Mouse (Mus musculus): ENCODE results near the gene Lrriq4. TPM values are rescaled to one million over a fixed set of nuclear protein-coding genes. Genes with fewer than 3 reads are reported as not detected.
"Not testable (repeated sequence)": the region's sequence is repeated elsewhere in the genome, so short reads cannot be mapped to it uniquely, and the experiment has no call there.

Gene Lrriq4
- total and polyA plus RNA-seq, 3 experiments: not detected

DNA sequence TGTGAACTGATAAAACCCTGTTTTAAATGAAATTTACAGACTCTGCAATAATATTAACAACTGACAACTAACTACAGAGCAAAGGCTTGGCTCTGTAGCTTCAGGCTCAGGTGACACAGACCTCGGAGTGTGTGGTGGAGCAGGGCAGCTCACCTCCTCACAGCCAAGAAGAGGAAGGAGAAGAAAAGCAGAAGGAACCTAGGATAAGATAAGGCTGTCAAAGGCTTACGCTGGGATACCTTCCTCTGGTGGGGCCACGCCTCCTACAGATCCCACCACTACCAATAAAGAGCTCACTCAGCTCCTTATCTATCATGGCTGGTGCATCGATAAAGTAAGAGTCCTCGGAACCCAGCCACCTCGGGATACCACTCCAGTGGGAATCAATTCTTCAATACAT is 38.9 kb downstream of the Lrriq4 start:
- DNase-seq: no peak

DNA sequence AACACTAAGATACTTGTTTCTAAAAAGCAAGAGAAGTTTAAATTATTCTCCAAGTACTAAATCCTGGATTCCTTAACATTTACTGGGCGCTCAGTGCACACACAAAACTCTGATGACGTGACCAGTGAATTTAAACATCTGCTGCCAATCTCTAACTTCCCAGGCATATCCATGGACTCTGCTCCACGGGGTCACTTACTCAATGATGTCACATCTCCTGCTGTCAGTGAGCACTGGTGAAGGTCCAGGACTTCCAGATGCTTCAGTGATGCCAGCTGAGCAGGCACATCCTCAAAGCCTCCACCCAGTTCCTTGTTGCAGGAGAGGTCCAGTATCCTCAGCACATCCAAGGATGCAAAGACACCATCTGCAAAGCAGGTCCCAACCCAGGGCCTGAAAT is 42.9 kb downstream of the Lrriq4 start:
- DNase-seq: no peak

DNA sequence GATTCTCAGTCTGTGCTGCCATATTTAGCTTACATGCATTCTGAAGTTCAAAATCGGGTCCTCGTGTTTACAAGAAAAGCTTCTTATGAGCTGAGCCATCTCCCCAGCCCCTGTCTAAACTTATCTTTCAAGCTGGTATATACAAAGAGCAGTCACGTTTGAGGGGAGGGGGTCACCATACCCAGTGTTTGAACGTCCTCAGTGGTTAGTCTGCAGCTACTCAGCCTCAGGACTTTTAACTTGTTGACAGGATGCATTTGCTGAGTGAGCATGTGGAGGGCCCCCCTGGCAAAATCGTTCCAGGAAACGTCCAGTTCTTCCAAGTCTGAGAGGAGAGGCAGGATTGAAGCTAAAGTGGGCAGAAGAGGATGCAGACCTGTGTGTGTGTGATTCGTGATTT is 46.7 kb downstream of the Lrriq4 start:
- DNase-seq: no peak

DNA sequence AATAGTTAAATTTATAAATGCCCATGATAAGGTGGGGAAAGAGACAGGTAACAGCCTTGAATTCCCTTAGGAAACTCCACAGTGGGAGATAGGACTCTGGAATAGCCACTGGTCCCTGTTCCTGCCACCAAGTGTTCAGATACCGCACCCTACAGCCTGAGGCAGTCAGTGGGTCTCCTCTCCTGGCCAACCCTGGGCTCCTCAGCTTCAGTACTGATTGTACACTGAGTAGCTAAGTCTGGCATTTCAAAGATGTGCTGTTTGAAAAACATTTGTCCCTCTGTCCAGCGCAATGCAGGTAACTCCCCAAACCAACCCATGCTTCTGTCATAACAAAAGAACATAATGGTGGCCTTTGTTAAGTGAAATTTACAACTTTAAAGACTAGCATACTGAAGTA is 51.4 kb downstream of the Lrriq4 start:
- no peak for DNase-seq

DNA sequence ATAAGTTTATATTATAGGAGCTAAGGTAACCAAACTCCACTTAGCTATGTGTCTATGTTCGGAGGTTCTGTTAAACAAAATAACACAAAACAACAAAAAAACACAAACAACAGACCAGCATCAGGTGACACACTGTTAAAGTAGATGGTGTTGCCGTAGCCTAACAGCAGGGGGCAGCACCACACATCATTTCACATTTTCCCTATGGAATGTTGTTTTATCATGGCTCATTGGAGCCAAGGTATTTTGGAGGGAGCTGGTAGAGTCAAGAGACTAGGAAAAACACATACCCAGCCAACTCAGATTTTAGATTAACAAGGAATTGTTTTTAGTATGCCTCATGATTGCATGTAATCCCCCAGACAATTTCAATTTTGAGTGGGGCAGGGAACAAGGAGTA is 52.0 kb downstream of the Lrriq4 start:
- DNase-seq: peak; percentile 46

DNA sequence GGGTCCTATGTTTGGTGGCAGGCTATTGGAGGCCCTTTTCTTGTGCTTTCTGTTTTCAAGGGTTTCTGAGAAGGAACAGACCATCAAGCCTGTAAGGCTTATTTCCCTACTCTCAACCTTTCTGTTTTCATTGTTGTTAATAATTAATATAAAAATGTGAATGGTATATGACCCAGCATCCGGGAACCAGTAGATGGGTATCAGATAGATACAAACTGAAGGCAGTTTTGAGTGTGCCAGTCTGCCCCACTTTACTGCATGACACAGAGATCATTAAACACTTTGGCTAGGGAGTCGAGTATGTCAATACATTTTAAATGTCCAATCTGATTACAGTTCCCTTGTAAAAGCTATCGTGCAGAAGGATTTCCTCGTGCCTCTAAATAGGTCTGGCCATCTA is 53.6 kb downstream of the Lrriq4 start:
- DNase-seq: no peak

DNA sequence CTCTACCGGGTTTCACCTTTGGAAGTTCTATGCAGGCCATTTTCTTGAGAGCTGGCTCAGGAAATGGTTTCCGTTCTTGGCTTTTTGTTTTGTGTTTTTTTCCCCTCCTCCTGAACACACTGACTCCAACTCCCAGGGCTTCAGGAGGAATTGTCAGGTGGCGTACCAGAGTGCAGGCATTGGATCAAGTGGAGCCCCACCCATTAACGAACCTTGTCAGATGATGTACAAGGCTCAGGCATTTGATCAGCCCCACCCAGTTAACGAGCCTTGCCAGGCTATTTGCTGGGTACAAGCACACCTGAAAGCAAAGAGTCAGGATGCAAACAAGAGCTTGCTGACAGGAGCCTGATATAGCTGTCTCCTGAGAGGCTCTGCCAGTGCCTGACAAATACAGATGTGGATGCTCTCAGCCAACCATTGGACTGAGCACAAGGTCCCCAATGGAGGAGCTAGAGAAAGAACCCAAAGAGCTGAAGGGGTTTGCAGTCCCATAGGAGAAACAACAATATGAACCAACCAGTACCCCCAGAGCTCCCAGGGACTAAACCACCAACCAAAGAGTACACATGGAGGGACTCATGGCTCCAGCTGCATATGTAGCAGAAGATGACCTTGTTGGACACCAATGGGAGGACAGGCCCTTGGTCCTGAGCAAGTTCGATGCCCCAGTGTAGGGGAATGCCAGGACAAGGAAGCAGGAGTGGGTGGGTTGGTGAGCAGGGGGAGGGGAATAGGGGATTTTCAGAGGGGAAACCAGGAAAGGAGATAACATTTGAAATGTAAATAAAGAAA is 55.6 kb downstream of the Lrriq4 start, which contains the start of gene Lrrc31:
Gene Lrrc31 (minus strand): TSS at position 133 of the 795 bp plus-strand sequence.
- not testable (repeated sequence) for DNase-seq

DNA sequence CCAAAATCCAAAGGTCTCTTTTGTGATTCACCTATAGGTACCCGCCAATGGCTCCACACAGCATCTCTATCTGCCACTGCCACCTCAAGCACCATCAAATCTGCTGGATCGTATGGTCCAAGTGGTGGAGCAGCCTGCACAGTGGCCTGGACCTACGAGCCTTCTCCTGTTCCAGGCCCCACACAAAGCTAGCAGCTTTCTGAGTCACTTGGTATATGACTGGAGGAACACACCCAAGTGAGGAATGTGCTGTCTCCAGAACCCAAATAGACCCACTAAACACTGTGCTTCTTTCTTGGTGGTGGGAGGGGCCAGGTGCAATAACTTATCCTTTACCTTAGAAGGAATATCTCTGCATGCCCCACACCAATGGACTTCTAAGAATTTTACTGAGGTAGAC is 61.7 kb downstream of the Lrriq4 start:
- no peak for DNase-seq

DNA sequence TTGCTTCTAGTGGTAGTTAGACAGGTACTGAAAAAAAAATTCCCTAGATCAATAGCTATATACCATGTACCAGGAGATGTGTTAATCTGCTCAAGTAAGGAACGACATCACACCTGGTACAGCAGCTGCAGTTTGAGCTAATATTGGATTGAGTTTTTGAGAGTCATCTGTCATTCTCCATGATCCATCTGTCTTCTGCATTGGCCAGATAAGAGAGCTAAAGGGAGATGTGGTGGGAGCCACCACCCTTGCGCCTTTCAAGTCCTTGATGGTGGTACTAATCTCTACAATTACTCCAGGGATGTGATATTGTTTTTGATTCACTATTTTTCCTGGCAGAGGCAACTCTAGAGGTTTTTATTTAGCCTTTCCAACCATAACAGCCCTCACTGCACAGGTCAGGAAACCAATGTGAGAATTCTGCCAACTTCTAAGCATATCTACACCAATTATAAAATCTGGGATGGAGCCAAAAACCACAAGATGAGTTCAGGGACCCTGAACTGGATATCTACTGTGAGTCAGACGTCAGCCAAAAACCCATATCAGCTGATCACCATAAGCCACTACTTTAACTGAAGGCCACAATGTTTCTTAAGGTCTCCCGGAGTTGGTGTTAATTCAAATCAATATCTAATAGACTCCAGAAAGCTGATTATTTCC is 62.4 kb downstream of the Lrriq4 start:
- peak; percentile 23 for DNase-seq

DNA sequence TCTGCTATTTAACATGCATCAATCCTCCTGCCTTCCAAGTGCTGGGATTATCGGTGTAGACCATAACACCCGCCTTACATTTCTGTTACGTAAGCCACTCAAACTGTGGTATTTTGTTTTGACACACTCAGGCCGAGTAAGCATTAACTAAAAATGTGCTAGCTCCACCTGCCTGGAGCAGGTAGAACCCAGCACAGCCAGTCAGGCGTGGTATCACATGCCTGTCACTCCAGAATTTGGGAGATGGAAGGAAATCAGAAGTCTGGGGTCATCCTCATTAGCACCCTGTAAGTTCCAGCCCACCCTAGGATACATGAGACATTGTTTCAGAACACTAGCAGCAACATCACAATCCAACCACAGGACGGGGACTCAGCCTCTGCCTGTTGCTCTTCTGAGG is 65.9 kb downstream of the Lrriq4 start:
- DNase-seq: no peak

DNA sequence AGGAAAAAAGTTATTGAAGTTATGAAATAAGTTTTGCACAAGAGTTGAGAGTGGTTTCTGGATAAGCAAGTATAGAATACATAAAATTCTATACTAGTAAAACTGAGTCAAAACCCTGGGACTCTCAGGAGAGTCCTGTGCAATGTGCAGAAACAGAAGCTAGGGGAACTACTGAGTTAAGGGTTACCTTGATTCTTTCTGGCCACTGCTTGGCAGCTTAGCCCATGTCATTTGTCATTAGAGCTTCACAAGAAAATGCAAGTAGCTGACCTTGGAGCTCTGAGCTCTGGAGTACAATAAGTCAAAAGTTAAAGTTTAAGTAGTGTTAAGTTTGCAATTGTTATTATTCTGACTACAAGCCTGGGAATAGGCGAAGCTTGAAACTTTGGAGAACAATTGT is 69.0 kb downstream of the Lrriq4 start:
- DNase-seq: peak; percentile 17

DNA sequence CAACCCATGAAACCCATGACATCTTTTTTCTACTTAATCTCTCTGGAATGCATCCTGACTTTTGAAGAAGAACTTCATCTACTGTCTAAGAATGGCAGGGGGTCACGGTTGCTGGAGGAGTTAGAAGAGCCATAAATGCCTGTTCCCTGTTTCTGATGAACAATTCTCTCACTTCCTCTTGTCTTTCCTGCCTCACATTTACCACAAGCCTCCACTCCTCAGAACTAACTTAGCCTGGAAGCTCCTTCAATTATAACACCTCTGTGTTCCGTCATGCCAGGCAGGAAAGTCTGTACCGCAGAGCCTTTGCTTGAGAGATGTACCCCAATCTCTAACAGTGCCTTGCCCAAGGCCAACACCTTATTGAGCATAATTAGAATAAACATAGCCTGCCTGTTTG is 74.3 kb downstream of the Lrriq4 start:
- no peak for DNase-seq

Other genes with a start within 250 kb of the Lrriq4 start
- 10 to 100 TPM in 1 of 2 experiments, 1 to 10 TPM in 1; 4.4 to 10.7 TPM for gene Mecom, start 96.5 kb upstream of the Lrriq4 start, total RNA-seq (2021)
- 0.52 and 0.55 TPM in 2 replicates for gene Mecom, start 96.5 kb upstream of the Lrriq4 start, polyA plus RNA-seq (2012; rRNA removed)
- not detected for gene Actrt3, start 44.6 kb upstream of the Lrriq4 start, total RNA-seq (2021)
- gene Actrt3, start 44.6 kb upstream of the Lrriq4 start, polyA plus RNA-seq (2012; rRNA removed): not detected in 2 replicates
- gene Mynn, start 42.4 kb upstream of the Lrriq4 start, total RNA-seq (2021): 10 to 100 TPM; 21.7 to 22.9 TPM
- 2.3 and 4.6 TPM in 2 replicates for gene Mynn, start 42.4 kb upstream of the Lrriq4 start, polyA plus RNA-seq (2012; rRNA removed)
- not detected for gene Lrrc34, start 3.4 kb downstream of the Lrriq4 start, total RNA-seq (2021)
- gene Lrrc34, start 3.4 kb downstream of the Lrriq4 start, polyA plus RNA-seq (2012; rRNA removed): not detected in 2 replicates
- not detected for gene Lrrc31, start 55.3 kb downstream of the Lrriq4 start, total RNA-seq (2021)
- gene Lrrc31, start 55.3 kb downstream of the Lrriq4 start, polyA plus RNA-seq (2012; rRNA removed): not detected in 2 replicates
- not detected for gene Samd7, start 101.8 kb downstream of the Lrriq4 start, total RNA-seq (2021)
- 0.06 TPM in 1 of 2 replicates, not detected in the other for gene Samd7, start 101.8 kb downstream of the Lrriq4 start, polyA plus RNA-seq (2012; rRNA removed)
- 100 to 1,000 TPM in 1 of 2 experiments, 10 to 100 TPM in 1; 87.2 to 109 TPM for gene Sec62, start 148.4 kb downstream of the Lrriq4 start, total RNA-seq (2021)
- gene Sec62, start 148.4 kb downstream of the Lrriq4 start, polyA plus RNA-seq (2012; rRNA removed): 9.4 and 11.3 TPM in 2 replicates
- 1 to 10 TPM; 1.0 to 1.3 TPM for gene Gpr160, start 211.4 kb downstream of the Lrriq4 start, total RNA-seq (2021)
- 2.1 and 2.4 TPM in 2 replicates for gene Gpr160, start 211.4 kb downstream of the Lrriq4 start, polyA plus RNA-seq (2012; rRNA removed)